Mouse (Mus musculus): Measurements from ENCODE around the gene Rag2.

Gene Rag2

DNA sequence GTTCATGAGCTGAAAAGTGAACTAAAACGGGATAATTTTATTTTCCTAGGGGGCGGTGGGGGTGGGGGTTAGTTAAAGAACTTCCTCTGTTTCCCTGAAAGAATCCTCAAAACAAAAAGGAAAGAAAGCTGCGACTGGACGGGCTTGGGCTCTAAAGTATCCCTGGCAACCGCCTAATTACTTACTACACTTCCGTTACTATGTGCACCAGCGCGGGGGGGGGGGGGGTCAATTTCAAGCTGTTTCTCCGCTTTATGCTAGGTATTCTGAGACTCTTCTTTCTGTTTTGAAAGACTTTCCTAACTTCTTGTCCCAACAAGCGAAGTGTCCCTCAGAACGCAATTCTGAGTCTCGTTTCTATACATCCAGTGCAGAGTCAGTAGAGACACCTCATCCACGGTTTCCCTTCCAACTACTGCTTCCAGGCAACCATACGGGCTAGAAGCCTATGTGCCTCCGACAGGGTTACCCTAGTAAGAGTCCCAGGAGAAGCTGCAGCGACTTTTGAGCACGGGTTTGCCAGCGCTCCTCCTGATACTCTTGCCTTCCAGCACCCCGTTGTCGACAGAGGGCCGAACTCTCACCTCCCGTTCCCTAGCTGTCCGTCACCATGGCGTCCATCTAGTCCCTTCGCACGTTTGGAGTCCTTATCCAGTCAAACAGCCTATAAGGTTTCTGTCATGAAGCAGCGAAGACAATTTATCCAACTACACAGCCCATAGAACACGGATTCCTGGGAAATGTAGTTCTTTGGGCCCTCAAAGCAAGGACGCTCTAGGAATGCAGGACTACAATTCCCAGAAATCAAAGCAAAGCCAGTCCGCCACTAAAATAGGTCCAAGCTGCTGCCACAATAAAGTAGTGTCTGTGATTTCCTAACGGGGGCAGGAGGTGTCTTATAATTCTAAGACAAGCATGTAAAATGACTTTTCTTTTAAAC lies 4.0 kb downstream of the Rag2 start:
- peak; percentile 84 for DNase-seq

- no peak for DNase-seq
Observed at GRCm38 (mm10) chr2:101638979-101639839, 14.7 kb downstream of the Rag2 start.

- no peak for DNase-seq
Observed at GRCm38 (mm10) chr2:101639840-101640350, 15.4 kb downstream of the Rag2 start.

- no peak for DNase-seq
Observed at GRCm38 (mm10) chr2:101645841-101646240, 21.3 kb downstream of the Rag2 start.

- DNase-seq = no peak
Observed at GRCm38 (mm10) chr2:101648361-101648760, 23.8 kb downstream of the Rag2 start.

GRCm38 (mm10) chr2:101649114-101649671 lies 24.7 kb downstream of the Rag2 start, which contains the start of the genes Rag1 and B230118H07Rik:
Gene Rag1, minus strand, starts transcription at chr2:101649501.
Gene B230118H07Rik, minus strand, starts transcription at chr2:101649532.
- DNase-seq = no peak

GRCm38 (mm10) chr2:101650446-101650845 lies 25.9 kb downstream of the Rag2 start:
- no peak for DNase-seq

GRCm38 (mm10) chr2:101652204-101652920 lies 27.8 kb downstream of the Rag2 start:
- peak; percentile 8 for DNase-seq

DNA sequence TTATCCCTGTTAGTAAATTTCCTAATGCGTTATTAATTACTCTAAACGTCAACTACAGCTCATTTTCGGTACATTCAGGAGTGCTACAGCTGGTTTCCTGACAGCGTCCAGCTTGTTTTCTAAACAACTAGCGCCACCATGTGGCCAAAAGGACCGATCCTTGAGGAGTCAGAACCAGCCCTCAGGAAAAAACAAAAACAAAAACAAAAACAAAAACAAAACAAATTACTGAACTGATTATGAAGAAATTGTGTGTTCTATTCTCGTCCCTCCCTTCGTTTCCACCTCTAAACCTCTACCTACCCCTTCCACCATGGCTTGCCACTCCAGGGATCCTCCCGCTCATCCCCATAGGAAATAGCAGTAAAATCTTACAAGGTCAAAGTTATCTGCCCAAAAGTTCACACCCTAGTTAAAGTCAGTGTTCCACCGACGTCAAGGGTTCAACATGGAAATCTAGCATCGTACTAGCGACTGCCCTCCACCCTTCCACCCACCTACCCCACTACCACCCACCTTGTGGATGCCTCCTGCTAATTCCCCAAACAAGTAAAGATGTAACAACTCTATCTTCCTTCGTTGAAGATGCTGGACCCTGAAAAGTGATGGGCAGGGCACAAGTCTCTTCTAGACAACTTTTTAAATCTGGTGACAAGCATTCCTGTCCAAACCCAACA lies 28.5 kb downstream of the Rag2 start:
- peak; percentile 68 for DNase-seq

DNA sequence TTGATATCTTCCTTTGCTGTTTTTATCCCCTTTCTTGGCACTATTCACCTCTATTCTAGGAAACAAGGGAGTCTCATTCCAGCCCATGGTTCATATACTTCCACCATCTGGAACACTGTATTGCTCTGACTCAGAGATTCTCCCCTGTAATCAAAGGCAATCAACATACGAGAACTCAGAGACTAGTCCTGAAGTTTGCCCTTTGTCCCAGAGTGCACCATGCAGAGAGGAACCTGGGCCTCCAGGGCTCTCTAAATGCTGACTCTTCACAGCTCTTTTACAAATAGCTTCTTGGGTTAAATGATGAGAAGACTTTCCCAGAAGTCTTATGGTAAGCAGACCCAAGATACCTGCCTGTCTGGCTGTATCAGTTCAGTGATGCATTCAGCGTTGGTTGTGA lies 36.0 kb downstream of the Rag2 start:
- DNase-seq = no peak

GRCm38 (mm10) chr2:101665058-101665702 lies 40.7 kb downstream of the Rag2 start:
- peak; percentile 58 for DNase-seq

GRCm38 (mm10) chr2:101665703-101666092 lies 41.2 kb downstream of the Rag2 start:
- DNase-seq = no peak

DNA sequence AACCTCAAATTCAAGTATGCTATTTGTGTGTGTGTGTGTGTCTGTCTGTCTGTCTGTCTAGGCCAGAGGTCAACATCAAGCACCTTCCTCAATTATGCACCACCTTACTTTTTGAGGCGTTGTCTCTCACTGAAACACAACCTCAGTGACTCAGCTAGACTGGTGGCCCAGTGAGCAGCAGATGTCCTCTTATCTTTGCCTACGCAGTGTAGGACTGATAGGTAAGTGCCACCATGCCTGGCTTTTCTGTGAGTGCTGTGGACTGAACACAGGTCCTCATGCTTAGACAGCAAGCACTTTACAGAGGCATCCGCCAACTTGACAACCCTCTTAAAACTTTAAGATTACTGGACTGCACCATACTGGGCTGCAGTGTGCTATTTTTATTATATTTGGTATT lies 44.2 kb downstream of the Rag2 start:
- DNase-seq = no peak

- no peak for DNase-seq
Observed at GRCm38 (mm10) chr2:101673547-101673946, 49.0 kb downstream of the Rag2 start.

DNA sequence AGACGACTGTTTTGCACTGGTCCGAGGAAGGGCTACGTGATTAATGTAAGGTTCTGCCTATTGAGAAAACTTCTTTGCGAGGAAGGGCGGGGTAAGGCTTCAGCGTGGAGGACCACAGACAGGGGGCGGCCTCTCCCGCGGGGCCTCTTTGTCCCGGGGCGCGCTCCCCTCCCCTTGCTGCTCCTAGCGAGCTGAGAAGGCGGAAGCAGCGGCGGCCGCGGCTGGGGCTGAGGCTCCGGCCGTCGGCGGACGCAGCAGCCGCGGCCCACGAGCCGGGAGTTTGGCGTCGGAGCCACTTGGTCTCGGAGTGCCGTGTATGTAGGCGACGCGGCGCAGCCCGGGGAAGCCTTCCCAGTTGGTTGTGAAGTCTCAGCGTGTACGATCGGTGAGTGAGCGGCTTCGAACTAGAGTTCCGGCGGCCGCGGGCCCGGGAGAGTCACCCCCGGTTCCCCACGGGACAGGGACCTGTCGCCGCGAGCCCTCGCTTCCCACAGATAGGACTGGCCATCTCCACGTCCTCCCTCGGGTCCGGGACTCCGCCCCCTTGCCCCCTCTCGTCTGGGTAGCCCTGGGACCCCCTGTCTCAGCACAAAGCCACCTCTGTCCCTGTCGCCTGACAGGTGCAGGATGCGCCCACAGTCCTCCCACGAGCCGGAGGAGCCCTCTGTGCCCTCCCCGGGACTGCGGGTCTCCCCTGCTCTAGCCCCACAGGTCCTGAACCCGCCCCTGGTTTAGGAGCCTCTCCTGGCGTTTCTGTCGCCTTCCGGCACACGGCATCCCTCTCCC lies 53.9 kb downstream of the Rag2 start, which contains the start of gene Traf6:
TSS of gene Traf6 (plus strand) at position 194 of the 786 bp plus-strand sequence.
- DNase-seq = peak; percentile 85

- no peak for DNase-seq
Observed at GRCm38 (mm10) chr2:101679164-101679784, 54.8 kb downstream of the Rag2 start.
